Mouse (Mus musculus): ENCODE measurements around the gene Rarb.

The Rarb gene

GRCm38 (mm10) chr14:16735331-16736012, 83.5 kb downstream of the Rarb start:
- DNase-seq (ENCODE audit: low spot score): no peak

- DNase-seq (ENCODE audit: low spot score): no peak
Observed at GRCm38 (mm10) chr14:16733595-16734298, 85.2 kb downstream of the Rarb start.

GRCm38 (mm10) chr14:16732054-16732453, 86.9 kb downstream of the Rarb start:
- no peak for DNase-seq (ENCODE audit: low spot score)

- DNase-seq (ENCODE audit: low spot score): no peak
Observed at GRCm38 (mm10) chr14:16728175-16728838, 90.6 kb downstream of the Rarb start.

GRCm38 (mm10) chr14:16723991-16724390, 95.0 kb downstream of the Rarb start:
- no peak for DNase-seq (ENCODE audit: low spot score)

GRCm38 (mm10) chr14:16717821-16718220, 101.1 kb downstream of the Rarb start:
- no peak for DNase-seq (ENCODE audit: low spot score)

- DNase-seq (ENCODE audit: low spot score): no peak
Observed at GRCm38 (mm10) chr14:16714344-16714955, 104.5 kb downstream of the Rarb start.

GRCm38 (mm10) chr14:16713773-16714172, 105.2 kb downstream of the Rarb start:
- DNase-seq (ENCODE audit: low spot score): no peak

GRCm38 (mm10) chr14:16699228-16699627, 119.7 kb downstream of the Rarb start:
- no peak for DNase-seq (ENCODE audit: low spot score)

- DNase-seq (ENCODE audit: low spot score): peak; percentile 9
Observed at GRCm38 (mm10) chr14:16695453-16696120, 123.4 kb downstream of the Rarb start.

GRCm38 (mm10) chr14:16678335-16678734, 140.6 kb downstream of the Rarb start:
- no peak for DNase-seq (ENCODE audit: low spot score)

GRCm38 (mm10) chr14:16677081-16677480, 141.9 kb downstream of the Rarb start:
- DNase-seq (ENCODE audit: low spot score): no peak

- no peak for DNase-seq (ENCODE audit: low spot score)
Observed at GRCm38 (mm10) chr14:16670571-16670970, 148.4 kb downstream of the Rarb start.

GRCm38 (mm10) chr14:16639153-16639943, 179.6 kb downstream of the Rarb start:
- no peak for DNase-seq (ENCODE audit: low spot score)

GRCm38 (mm10) chr14:16613975-16614374, 205.0 kb downstream of the Rarb start:
- no peak for DNase-seq (ENCODE audit: low spot score)

- peak; percentile 10 for DNase-seq (ENCODE audit: low spot score)
Observed at GRCm38 (mm10) chr14:16605480-16605879, 213.5 kb downstream of the Rarb start.

GRCm38 (mm10) chr14:16604469-16605064, 214.4 kb downstream of the Rarb start:
- DNase-seq (ENCODE audit: low spot score): no peak

- no peak for DNase-seq (ENCODE audit: low spot score)
Observed at GRCm38 (mm10) chr14:16603040-16603590, 215.8 kb downstream of the Rarb start.

- DNase-seq (ENCODE audit: low spot score): peak; percentile 53
Observed at GRCm38 (mm10) chr14:16599224-16599623, 219.7 kb downstream of the Rarb start.

GRCm38 (mm10) chr14:16598074-16598501, 220.9 kb downstream of the Rarb start:
- DNase-seq (ENCODE audit: low spot score): peak; percentile 42

Data from layer of hippocampus, adult 11-12 months (tissue).